Mouse (Mus musculus) heart, postnatal 0 days (tissue): ENCODE results near the gene Cpm.

Experiments used
- CTCF ChIP-seq: IDR thresholded peaks from 2 replicates; pipeline ENCODE4 v1.5.1; 2016; ENCODE audit warnings: antibody characterized with exemption, control low read depth, low read depth
- EP300 ChIP-seq: IDR thresholded peaks from 2 replicates; pipeline ENCODE4 v1.6.1; 2016; ENCODE audit warnings: antibody characterized with exemption, low read depth

GRCm38 (mm10) chr10:117642491-117643262, 13.4 kb downstream of the Cpm start:
- TF ChIP-seq CTCF = no peak
- no peak for TF ChIP-seq EP300
